Mouse (Mus musculus) CH12.LX (cell line): Measurements from ENCODE around the gene Fcer2a.

Experiments
- BHLHE40 ChIP-seq: IDR thresholded peaks from 2 replicates; pipeline ENCODE4 v1.6.1; 2011; ENCODE audit warnings: mild to moderate bottlenecking, low read depth, low read length, improper control_type of control experiment
- CHD1 ChIP-seq: IDR thresholded peaks from 2 replicates; pipeline ENCODE4 v1.6.1; 2012; ENCODE audit warnings: low read depth, low read length, improper control_type of control experiment, inconsistent platforms
- CHD2 ChIP-seq: IDR thresholded peaks from 2 replicates; pipeline ENCODE4 v1.6.1; 2011; ENCODE audit warnings: low read length, improper control_type of control experiment
- CTCF ChIP-seq, 2 experiments: IDR thresholded peaks in 1 of 2; conservative IDR thresholded peaks in 1 of 2; 2 replicates each; pipeline ENCODE4 v1.5.1; 2011 to 2012; ENCODE audit warnings: low read depth in 2 of 2, low read length in 2 of 2, improper control_type of control experiment in 1 of 2, inconsistent platforms in 1 of 2, mild to moderate bottlenecking in 1 of 2, moderate library complexity in 1 of 2
- E2F4 ChIP-seq: IDR thresholded peaks from 2 replicates; pipeline ENCODE4 v1.6.1; 2011; ENCODE audit warnings: low read depth, low read length, improper control_type of control experiment; ENCODE audit not compliant: insufficient replicate concordance
- EP300 ChIP-seq: IDR thresholded peaks from 2 replicates; pipeline ENCODE4 v1.6.1; 2011; ENCODE audit warnings: low read length, improper control_type of control experiment
- JUND ChIP-seq: conservative IDR thresholded peaks from 2 replicates; pipeline ENCODE4 v1.6.1; 2011; ENCODE audit warnings: low read depth, low read length, improper control_type of control experiment
- MAX ChIP-seq: IDR thresholded peaks from 2 replicates; pipeline ENCODE4 v1.6.1; 2011; ENCODE audit warnings: low read length, improper control_type of control experiment
- POLR2A ChIP-seq: IDR thresholded peaks from 2 replicates; pipeline ENCODE4 v1.6.1; 2011; ENCODE audit warnings: low read depth, mild to moderate bottlenecking, improper control_type of control experiment, low read length
- TCF12 ChIP-seq: IDR thresholded peaks from 2 replicates; pipeline ENCODE4 v1.6.1; 2014; ENCODE audit warnings: low read depth, mild to moderate bottlenecking, inconsistent platforms, low read length, improper control_type of control experiment
- USF1 ChIP-seq: IDR thresholded peaks from 2 replicates; pipeline ENCODE4 v1.6.1; 2014; ENCODE audit warnings: low read depth, mild to moderate bottlenecking, inconsistent platforms, low read length, improper control_type of control experiment
- ZNF384 ChIP-seq: IDR thresholded peaks from 2 replicates; pipeline ENCODE4 v1.6.1; 2012; ENCODE audit warnings: low read depth, low read length, improper control_type of control experiment, inconsistent platforms

- TF ChIP-seq CTCF (conservative IDR thresholded peaks at IDR 0.05 in 1 of 2, IDR thresholded peaks at IDR 0.05 in 1 of 2; ENCODE audit: low read depth in 2 of 2, low read length in 2 of 2), result no peak
- no peak for TF ChIP-seq POLR2A
- no peak for TF ChIP-seq E2F4
- TF ChIP-seq EP300, result no peak
- TF ChIP-seq CHD1, result no peak
- TF ChIP-seq BHLHE40, result no peak
- no peak for TF ChIP-seq MAX
- TF ChIP-seq ZNF384, result no peak
- no peak for TF ChIP-seq JUND
- no peak for TF ChIP-seq TCF12
- no peak for TF ChIP-seq CHD2
- TF ChIP-seq USF1, result no peak
These were observed 3.2 kb downstream of the Fcer2a start for GRCm38 (mm10) chr8:3690774-3691173.
